Mouse (Mus musculus) testis, adult 2 months (tissue): ENCODE measurements around the gene Vamp4. TPM values are rescaled to one million over a fixed set of nuclear protein-coding genes. Genes with fewer than 3 reads are reported as not detected.
A peak's percentile ranks its signal among the peaks of the same experiment; 100 is the strongest.

ENCODE experiments used
- H3K27ac ChIP-seq: fragments of 200-500 bp; 2 replicates; pipeline ENCODE4 v1.5.1; 2012; ENCODE audit warnings: low read depth, low read length; ENCODE audit not compliant: control insufficient read depth, insufficient read depth
- H3K27me3 ChIP-seq: fragments of 200-500 bp; 2 replicates; pipeline ENCODE4 v1.6.1; 2012; ENCODE audit warnings: mild to moderate bottlenecking, low read length, moderate library complexity; ENCODE audit not compliant: control insufficient read depth, insufficient read depth
- H3K36me3 ChIP-seq: fragments of 200-500 bp; 2 replicates; pipeline ENCODE4 v1.6.1; 2012; ENCODE audit warnings: mild to moderate bottlenecking, low read length; ENCODE audit not compliant: control insufficient read depth, insufficient read depth
- H3K4me1 ChIP-seq: fragments of 200-500 bp; 2 replicates; pipeline ENCODE4 v1.6.1; 2012; ENCODE audit warnings: low read length; ENCODE audit not compliant: control insufficient read depth, insufficient read depth
- H3K4me3 ChIP-seq: fragments of 200-500 bp; 2 replicates; pipeline ENCODE4 v1.5.1; 2012; ENCODE audit warnings: low read depth, mild to moderate bottlenecking, low read length, moderate library complexity, mixed read lengths; ENCODE audit not compliant: control insufficient read depth
- CTCF ChIP-seq: fragments of 200-500 bp; IDR thresholded peaks from 2 replicates; pipeline ENCODE4 v1.5.1; 2012; ENCODE audit warnings: low read depth, mild to moderate bottlenecking, inconsistent platforms, low read length, moderate library complexity; ENCODE audit not compliant: control insufficient read depth, insufficient read depth, insufficient replicate concordance
- POLR2A ChIP-seq: fragments of 200-500 bp; IDR thresholded peaks from 2 replicates; pipeline ENCODE4 v1.6.1; 2012; ENCODE audit warnings: low read depth, mild to moderate bottlenecking, inconsistent platforms, low read length, moderate library complexity; ENCODE audit not compliant: control insufficient read depth
- polyA plus RNA-seq: library from polyadenylated mRNA; depleted of rRNA; stranded (reverse); fragments of >200 nt; gene quantifications from 2 replicates; pipeline ENCODE4 v1.2.3, GENCODE M21; 2012

The Vamp4 gene
- polyA plus RNA-seq, 1 experiment, result 24.5 TPM

DNA sequence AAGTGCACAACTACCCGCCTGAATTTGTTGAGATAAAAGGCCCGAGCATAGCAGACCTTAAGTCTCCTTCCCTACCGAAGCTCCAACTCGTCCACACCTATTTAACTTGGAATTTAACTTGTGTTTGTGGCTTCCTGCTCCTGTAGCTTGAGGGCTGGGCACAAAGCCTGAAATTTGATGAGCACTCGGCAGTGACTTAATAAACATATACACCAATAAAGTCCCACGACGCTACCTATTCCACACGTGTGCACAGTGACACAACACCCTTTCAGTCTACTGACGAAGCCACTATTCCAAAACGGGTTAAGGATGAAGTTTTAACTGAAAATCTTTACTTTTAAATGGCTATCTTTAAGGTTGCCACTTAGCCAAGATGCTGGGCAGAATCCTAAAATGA is 22.7 kb upstream of the Vamp4 start:
- Histone ChIP-seq H3K4me1 (peaks cover 6% of the 10 kb centered on the region; the same call in 1 of the 2 replicates), H3K36me3 (peaks cover 2% of the 10 kb centered on the region), H3K27ac (no peak overlapping the region), H3K4me3 (peak overlapping the region; percentile 74), H3K27me3 (no peaks in the 10 kb centered on the region)
- TF ChIP-seq CTCF, result no peak
- TF ChIP-seq POLR2A, result no peak

DNA sequence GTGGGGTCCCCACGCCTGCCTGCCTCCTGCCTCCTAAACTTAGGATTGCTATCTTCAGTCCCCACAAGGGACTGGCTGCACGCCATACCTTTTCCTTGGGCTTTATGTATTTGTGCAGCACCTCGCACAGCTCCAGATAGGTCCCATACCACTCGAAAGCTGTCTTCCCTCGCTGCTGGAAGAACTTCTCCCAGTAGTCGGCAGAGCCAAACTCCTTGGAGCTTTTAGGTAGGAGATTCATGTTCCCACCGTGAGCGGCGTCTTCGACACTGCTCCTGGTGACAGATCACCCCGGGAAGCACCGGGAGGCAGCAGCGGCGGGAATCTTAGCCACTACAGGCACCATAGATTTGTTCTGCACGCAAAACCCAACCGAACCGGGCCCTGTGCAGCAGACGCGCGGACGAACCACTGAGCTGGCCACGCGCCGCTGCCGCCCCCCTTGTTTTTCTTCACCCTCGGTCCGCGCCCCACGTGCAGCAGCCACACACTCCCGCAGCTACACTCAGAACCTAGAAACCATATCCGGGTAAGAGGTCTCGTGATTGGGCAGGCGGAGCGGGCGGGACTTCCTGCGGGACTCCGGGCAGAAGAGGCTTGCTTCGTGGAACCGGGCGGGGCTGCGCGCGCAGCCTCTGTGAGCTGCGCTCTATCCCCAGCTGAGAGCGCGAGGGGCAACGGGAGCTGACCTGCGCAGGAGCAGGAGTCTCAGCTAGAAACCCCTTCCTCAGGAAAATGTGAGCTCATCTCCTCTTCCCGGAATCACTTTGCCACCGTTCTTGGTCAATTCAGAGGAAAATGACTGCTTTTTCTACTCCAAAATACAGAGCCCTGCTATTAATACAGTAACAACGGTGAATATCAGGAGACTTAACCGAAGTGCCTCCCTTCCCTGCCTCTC is 22.0 kb upstream of the Vamp4 start, which contains the start of gene Mettl13:
Mettl13 (minus strand) TSS at position 536 of the 901 bp plus-strand sequence.
- Histone ChIP-seq H3K36me3 (no peaks in the 10 kb centered on the region; the same call in 1 of the 2 replicates), H3K27me3 (no peaks in the 10 kb centered on the region), H3K4me3 (peak within 1 kb of the TSS; percentile 74), H3K27ac (peak within 1 kb of the TSS; percentile 84), H3K4me1 (peaks cover 6% of the 10 kb centered on the region; the same call in 1 of the 2 replicates)
- TF ChIP-seq POLR2A (peak; percentile 95), CTCF (no peak)

DNA sequence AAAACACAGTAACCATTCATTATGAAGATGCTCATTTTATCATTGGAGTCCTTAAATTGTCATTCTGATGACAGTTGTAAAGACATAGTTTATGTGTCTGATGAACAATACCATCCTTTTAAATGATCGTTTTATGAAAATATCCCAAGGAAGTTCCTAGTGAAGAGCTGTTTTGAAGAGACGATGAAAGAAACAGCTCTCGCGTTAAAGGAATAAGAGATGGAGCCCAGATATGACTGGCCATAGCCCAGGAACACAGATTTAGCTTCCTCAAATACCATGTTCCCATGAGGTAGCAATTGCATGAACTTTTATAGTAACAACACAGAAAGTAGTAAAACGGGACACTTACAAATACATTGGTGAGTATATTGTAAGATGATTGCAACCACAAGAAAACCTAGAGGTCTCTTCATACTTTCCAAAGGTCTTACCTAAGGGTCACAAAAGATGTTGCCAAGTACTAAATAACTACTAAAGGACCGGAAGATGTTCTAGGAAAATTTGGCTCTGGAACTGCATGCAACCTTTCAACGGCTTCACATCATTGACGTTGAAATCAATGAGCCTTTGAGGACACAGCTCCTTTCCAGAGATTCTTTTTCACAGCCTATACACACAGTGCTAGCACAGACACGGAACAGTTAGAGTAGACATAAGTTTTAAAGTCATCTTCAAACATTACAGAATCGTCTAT is 21.2 kb upstream of the Vamp4 start:
- no peaks in the 10 kb centered on the region for H3K27me3 ChIP-seq
- H3K4me1 ChIP-seq, result peaks cover 6% of the 10 kb centered on the region; the same call in 1 of the 2 replicates
- H3K36me3 ChIP-seq, result no peaks in the 10 kb centered on the region; the same call in 1 of the 2 replicates
- H3K27ac ChIP-seq, result peak overlapping the region; percentile 84
- H3K4me3 ChIP-seq, result peak overlapping the region; percentile 74; the same call in 1 of the 2 replicates
- TF ChIP-seq CTCF, result no peak
- TF ChIP-seq POLR2A, result no peak

DNA sequence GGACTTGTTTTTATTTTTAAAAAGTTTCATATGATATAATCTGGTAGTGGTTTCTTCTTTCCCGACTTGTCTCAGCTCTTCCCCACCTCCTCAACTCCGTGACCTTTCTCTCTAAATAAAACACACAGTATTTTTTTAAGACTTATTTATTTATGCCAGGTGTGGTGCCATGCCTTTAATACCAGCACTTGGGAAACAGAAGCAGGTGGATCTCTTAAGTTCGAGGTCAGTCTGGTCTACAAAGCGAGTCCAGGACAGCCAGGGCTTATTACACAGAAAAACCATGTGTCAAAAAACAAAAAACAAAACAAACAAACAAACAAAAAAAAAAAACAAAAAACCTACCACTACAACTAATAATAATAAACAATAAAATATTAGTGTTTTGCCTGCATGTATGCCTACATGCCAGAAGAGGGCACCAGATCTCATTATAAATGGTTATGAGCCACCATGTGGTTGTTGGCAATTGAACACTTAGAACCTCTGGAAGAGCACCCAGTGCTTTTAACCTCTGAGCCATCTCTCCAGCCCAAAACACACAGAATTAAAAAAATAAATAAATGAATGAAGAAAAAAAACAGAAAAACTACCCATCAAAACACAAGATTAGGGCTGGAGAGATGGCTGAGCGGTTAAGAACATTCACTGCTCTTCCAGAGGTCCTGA is 20.6 kb upstream of the Vamp4 start:
- TF ChIP-seq CTCF (no peak), POLR2A (no peak)
- Histone ChIP-seq H3K4me1 (peaks cover 6% of the 10 kb centered on the region; the same call in 1 of the 2 replicates), H3K27ac (no peak overlapping the region), H3K4me3 (no peak overlapping the region), H3K27me3 (no peaks in the 10 kb centered on the region), H3K36me3 (no peaks in the 10 kb centered on the region)

DNA sequence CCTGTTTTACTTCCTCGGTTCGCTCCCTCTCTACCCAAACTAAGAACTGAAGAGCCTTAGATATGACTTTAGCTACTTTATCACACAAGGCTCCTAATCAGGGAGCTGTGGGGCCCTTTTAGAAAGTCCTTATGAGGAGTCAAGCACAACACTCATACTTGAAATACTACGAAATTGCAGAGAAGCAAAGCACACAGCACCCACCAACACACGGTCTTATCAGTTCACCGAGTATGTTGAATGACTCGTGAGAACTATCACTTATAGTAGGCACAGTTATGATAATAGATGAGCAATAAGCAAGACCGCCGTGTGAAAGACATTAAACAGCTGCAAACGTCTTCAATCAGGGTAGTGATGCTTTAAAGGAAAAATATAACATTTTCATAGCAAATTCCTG is 17.4 kb upstream of the Vamp4 start:
- no peak overlapping the region for H3K27ac ChIP-seq
- TF ChIP-seq POLR2A (no peak), CTCF (no peak)
- H3K4me1 ChIP-seq, result peaks cover under 1% of the 10 kb centered on the region; the same call in 1 of the 2 replicates
- H3K4me3 ChIP-seq, result no peak overlapping the region
- H3K36me3 ChIP-seq, result no peaks in the 10 kb centered on the region
- H3K27me3 ChIP-seq, result no peaks in the 10 kb centered on the region

DNA sequence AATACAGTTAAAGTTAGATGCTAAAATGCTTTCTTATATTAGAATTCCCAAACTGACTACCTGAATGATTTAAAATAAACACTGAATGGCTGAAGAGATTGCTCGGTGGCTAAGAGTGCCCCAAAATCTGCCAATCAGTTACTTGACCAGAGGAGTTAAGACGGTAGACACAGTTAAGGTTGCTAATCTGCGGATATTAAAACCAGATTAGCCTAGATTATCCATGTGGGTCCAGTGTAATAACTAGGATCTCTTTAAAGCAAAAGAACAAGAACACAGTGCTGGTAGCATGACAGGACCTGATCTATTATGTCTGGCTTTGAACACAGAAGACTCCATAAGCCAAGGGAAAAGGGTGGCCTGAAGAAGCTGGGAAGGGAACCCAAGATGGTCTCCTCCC is 16.1 kb upstream of the Vamp4 start:
- Histone ChIP-seq H3K4me1 (no peaks in the 10 kb centered on the region), H3K27ac (no peak overlapping the region), H3K4me3 (no peak overlapping the region), H3K36me3 (no peaks in the 10 kb centered on the region), H3K27me3 (no peaks in the 10 kb centered on the region)
- TF ChIP-seq POLR2A (no peak), CTCF (no peak)
